12 mouse cellular contexts compared by ENCODE assay signal in the genomic region with DNA sequence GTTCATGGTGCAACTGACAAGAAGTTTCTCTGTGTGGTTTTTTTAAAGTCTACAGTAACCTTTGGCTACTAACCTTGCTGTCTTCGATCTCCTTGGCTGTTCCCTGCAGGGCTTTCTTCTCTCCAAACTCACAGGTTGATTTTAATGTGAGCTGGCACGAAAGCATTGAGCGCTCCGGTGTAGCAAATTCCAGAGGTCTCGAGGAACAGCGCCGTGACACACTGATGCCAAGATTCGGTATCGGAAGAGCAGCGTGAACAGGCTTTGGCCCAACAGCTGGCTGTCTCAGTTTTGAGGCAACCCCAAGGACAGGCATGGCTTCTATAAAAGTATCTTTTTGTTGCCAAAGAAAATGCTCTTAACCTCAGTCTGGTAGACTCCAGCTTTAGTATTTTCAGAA.
DNase-seq lines count a peak whose midpoint lies in the region; ATAC-seq lines count a peak whose summit lies in the region.
"Had no signal": no experiment of that assay in that cellular context is flagged by ENCODE, and none has a peak within 500 bp of the region (broad histone marks: within the 10 kb centered on the region; RNA-seq: fewer than 3 reads in every experiment).

No protein-coding gene starts in this region.

- no peaks in the 10 kb centered on the region for H3K9me3 ChIP-seq in heart, embryonic 14.5 days (ENCODE audit: control insufficient read depth, low read length)
- H3K9me3 ChIP-seq in midbrain, embryonic 12.5 days: no peaks in the 10 kb centered on the region
- no peaks in the 10 kb centered on the region for H3K9me3 ChIP-seq in midbrain, embryonic 15.5 days

- no peaks in the 10 kb centered on the region for H3K27me3 ChIP-seq in heart, embryonic 14.5 days (ENCODE audit: control insufficient read depth, insufficient read depth, low read length)
- H3K27me3 ChIP-seq in midbrain, embryonic 12.5 days: no peaks in the 10 kb centered on the region
- no peaks in the 10 kb centered on the region for H3K27me3 ChIP-seq in midbrain, embryonic 15.5 days (replicated peaks)

- peak overlapping the region; percentile 27 for H3K4me2 ChIP-seq in heart, embryonic 14.5 days (ENCODE audit: low read length)
- 0 out of 2 replicates have a peak overlapping the region, but pooled peaks have one; percentile 13 for H3K4me2 ChIP-seq in midbrain, embryonic 12.5 days (replicated peaks)
- H3K4me2 ChIP-seq in midbrain, embryonic 15.5 days: no peak overlapping the region

- no peak for DNase-seq in heart, adult 8-10 months (ENCODE audit: low spot score)
- DNase-seq in kidney, postnatal 10 days: peak; percentile 35
- no peak for DNase-seq in right cerebral cortex, postnatal 36 days (ENCODE audit: low spot score in 2 of 2)
- DNase-seq in urinary bladder, adult 18-20 months (ENCODE audit: low spot score in 2 of 2): no peak
- DNase-seq in layer of hippocampus, adult 18-20 months (ENCODE audit: low spot score in 2 of 2): no peak
- DNase-seq: layer of hippocampus, adult 9-11 months had no signal

- 75% methylated on average over 10 of the region's 10 CpGs for WGBS in heart, embryonic 14.5 days
- WGBS in midbrain, embryonic 12.5 days: 41% methylated on average over 10 of the region's 10 CpGs
- WGBS in midbrain, embryonic 15.5 days: 34% methylated on average over 10 of the region's 10 CpGs

- no peaks in the 10 kb centered on the region for H3K4me1 ChIP-seq in heart, embryonic 14.5 days (ENCODE audit: control insufficient read depth in 2 of 2, insufficient read depth in 2 of 2, low read length in 2 of 2)
- H3K4me1 ChIP-seq in midbrain, embryonic 12.5 days: 0 out of 2 replicates have a peak, but pooled peaks cover 3% of the 10 kb centered on the region
- H3K4me1 ChIP-seq in midbrain, embryonic 15.5 days: 0 out of 2 replicates have a peak, but pooled peaks cover 6% of the 10 kb centered on the region

- H3K4me3 ChIP-seq in heart, embryonic 14.5 days (ENCODE audit: control insufficient read depth in 1 of 2, insufficient read depth in 1 of 2, low read depth in 1 of 2, low read length in 2 of 2): no peak overlapping the region; a peak in 1 of 4 replicates
- no peak overlapping the region for H3K4me3 ChIP-seq in midbrain, embryonic 12.5 days
- H3K4me3 ChIP-seq in midbrain, embryonic 15.5 days: no peak overlapping the region

- peak overlapping the region in 1 of 2 experiments; percentile 4; a peak in 1 of 4 replicates for H3K27ac ChIP-seq in heart, embryonic 14.5 days (replicated peaks in 1 of 2; ENCODE audit: control insufficient read depth in 1 of 2, insufficient read depth in 1 of 2, low read depth in 2 of 2, low read length in 2 of 2)
- no peak overlapping the region for H3K27ac ChIP-seq in midbrain, embryonic 12.5 days (replicated peaks)
- no peak overlapping the region for H3K27ac ChIP-seq in midbrain, embryonic 15.5 days
- H3K27ac ChIP-seq: liver, embryonic 14.5 days had no signal

- no peak for ATAC-seq in heart, embryonic 14.5 days (ENCODE audit: insufficient number of reproducible peaks, insufficient read depth, low FRiP score, low read depth)
- ATAC-seq in midbrain, embryonic 12.5 days (ENCODE audit: low FRiP score, low read depth): no peak
- no peak for ATAC-seq in midbrain, embryonic 15.5 days (replicated peaks)
- ATAC-seq: CD4-positive, CD25-positive, alpha-beta regulatory T cell, adult 4 months; midbrain, embryonic 16.5 days had no signal

- no peaks in the 10 kb centered on the region for H3K36me3 ChIP-seq in heart, embryonic 14.5 days (ENCODE audit: control insufficient read depth, insufficient read depth, low read length)
- H3K36me3 ChIP-seq in midbrain, embryonic 12.5 days: no peaks in the 10 kb centered on the region
- H3K36me3 ChIP-seq in midbrain, embryonic 15.5 days (replicated peaks): no peaks in the 10 kb centered on the region

- no peak overlapping the region for H3K9ac ChIP-seq in heart, embryonic 14.5 days (ENCODE audit: low read length)
- no peak overlapping the region for H3K9ac ChIP-seq in midbrain, embryonic 12.5 days (replicated peaks)
- no peak overlapping the region for H3K9ac ChIP-seq in midbrain, embryonic 15.5 days
- H3K9ac ChIP-seq: liver, embryonic 14.5 days had no signal
